Mouse (Mus musculus): ENCODE data around the gene Trpm3. TPM values are rescaled to one million over a fixed set of nuclear protein-coding genes. Genes with fewer than 3 reads are reported as not detected.

Trpm3 gene
- total RNA-seq (2023) = not detected

GRCm38 (mm10) chr19:22138590-22139421, at the start of gene Trpm3:
TSS of gene Trpm3 (plus strand) at chr19:22139046.

